Mouse (Mus musculus) lung, embryonic 14.5 days (tissue): ENCODE results near the gene Mmd2. TPM values are rescaled to one million over a fixed set of nuclear protein-coding genes. Genes with fewer than 3 reads are reported as not detected.

ENCODE experiments used
- ATAC-seq: fragments of 200-750 bp; cut with Nextera tagmentation; 2 replicates; pipeline ENCODE4 v1.8.0; 2017; ENCODE audit warnings: mild to moderate bottlenecking, moderate TSS enrichment, moderate library complexity; ENCODE audit not compliant: insufficient read depth
- DNase-seq: peaks from one replicate; pipeline ENCODE4 v3.0.0-alpha.2; 2015
- H3K27ac ChIP-seq: fragments of 300-500 bp; sonication (generic); 2 replicates; pipeline ENCODE4 v1.5.1; 2014; ENCODE audit warnings: low read depth, mild to moderate bottlenecking, moderate library complexity
- H3K27me3 ChIP-seq: fragments of 300-500 bp; sonication (generic); 2 replicates; pipeline ENCODE4 v1.6.1; 2014; ENCODE audit warnings: low read length, control low read depth; ENCODE audit not compliant: insufficient read depth
- H3K36me3 ChIP-seq: fragments of 300-500 bp; sonication (generic); 2 replicates; pipeline ENCODE4 v1.6.1; 2014; ENCODE audit warnings: control low read depth; ENCODE audit not compliant: insufficient read depth
- H3K4me1 ChIP-seq: fragments of 300-500 bp; sonication (generic); 2 replicates; pipeline ENCODE4 v1.6.1; 2014; ENCODE audit warnings: antibody characterized with exemption, control low read depth; ENCODE audit not compliant: insufficient read depth
- H3K4me2 ChIP-seq: fragments of 300-500 bp; sonication (generic); 2 replicates; pipeline ENCODE4 v1.6.1; 2014; ENCODE audit warnings: mild to moderate bottlenecking
- H3K4me3 ChIP-seq: fragments of 300-500 bp; sonication (generic); 2 replicates; pipeline ENCODE4 v1.5.1; 2014; ENCODE audit warnings: low read depth, low read length
- H3K9ac ChIP-seq: fragments of 300-500 bp; sonication (generic); 2 replicates; pipeline ENCODE4 v1.6.1; 2014
- H3K9me3 ChIP-seq: fragments of 300-500 bp; sonication (generic); 2 replicates; pipeline ENCODE4 v1.6.1; 2016; ENCODE audit warnings: low read depth, low read length, control low read depth
- CTCF ChIP-seq: IDR thresholded peaks from 2 replicates; pipeline ENCODE4 v1.5.1; 2016; ENCODE audit warnings: antibody characterized with exemption, low read depth
- WGBS: fragments of 180-500 bp; shearing (Covaris S2); extraction: QIAGEN DNeasy Blood & Tissue Kit; methylation state at CpG from one replicate; pipeline ENCODE4 v1.1.7; 2014; 5-methylcytosine and 5-hydroxymethylcytosine counted together
- polyA plus RNA-seq: library from polyadenylated mRNA; unstranded; fragments of >200 nt; fragmentation: Nextera tagmentation; extraction: Ambion mirVana; gene quantifications from 2 replicates; pipeline ENCODE4 v1.2.1, GENCODE M21; 2014

Gene Mmd2
- polyA plus RNA-seq, 1 experiment from 2014 or later = 0.11 TPM

- Histone ChIP-seq H3K9ac (no peak overlapping the region), H3K4me2 (no peak overlapping the region), H3K27ac (no peak overlapping the region), H3K4me3 (no peak overlapping the region), H3K9me3 (no peaks in the 10 kb centered on the region), H3K4me1 (no peaks in the 10 kb centered on the region), H3K36me3 (no peaks in the 10 kb centered on the region), H3K27me3 (no peaks in the 10 kb centered on the region)
- 86% methylated on average over 7 of the region's 7 CpGs for WGBS
- no peak for DNase-seq
- TF ChIP-seq CTCF = peak; percentile 21
- ATAC-seq = no peak
Measured at GRCm38 (mm10) chr5:142623080-142623479, 14.5 kb upstream of the Mmd2 start.

GRCm38 (mm10) chr5:142622134-142622533, 13.5 kb upstream of the Mmd2 start:
- 44% methylated on average over 1 of the region's 1 CpGs for WGBS
- no peaks in the 10 kb centered on the region for H3K9me3 ChIP-seq
- H3K36me3 ChIP-seq = no peaks in the 10 kb centered on the region
- no peak for TF ChIP-seq CTCF
- ATAC-seq (no peak), DNase-seq (no peak)
- no peak overlapping the region for H3K27ac ChIP-seq
- H3K4me1 ChIP-seq = no peaks in the 10 kb centered on the region
- H3K4me2 ChIP-seq = no peak overlapping the region
- H3K4me3 ChIP-seq = no peak overlapping the region
- no peaks in the 10 kb centered on the region for H3K27me3 ChIP-seq
- no peak overlapping the region for H3K9ac ChIP-seq

- Histone ChIP-seq H3K9me3 (no peaks in the 10 kb centered on the region), H3K9ac (no peak overlapping the region), H3K27me3 (no peaks in the 10 kb centered on the region), H3K4me1 (no peaks in the 10 kb centered on the region), H3K4me3 (no peak overlapping the region), H3K27ac (no peak overlapping the region), H3K4me2 (no peak overlapping the region), H3K36me3 (no peaks in the 10 kb centered on the region)
- no peak for ATAC-seq
- TF ChIP-seq CTCF = no peak
- DNase-seq = no peak
- WGBS = 60% methylated on average over 2 of the region's 2 CpGs
Measured at GRCm38 (mm10) chr5:142621421-142621820, 12.8 kb upstream of the Mmd2 start.

- no peak overlapping the region for H3K27ac ChIP-seq
- no peaks in the 10 kb centered on the region for H3K4me1 ChIP-seq
- H3K4me2 ChIP-seq = no peak overlapping the region
- no peak overlapping the region for H3K9ac ChIP-seq
- TF ChIP-seq CTCF = peak; percentile 76
- no peak overlapping the region for H3K4me3 ChIP-seq
- ATAC-seq = peak; percentile 47; the same call in 1 of the 2 replicates
- H3K9me3 ChIP-seq = no peaks in the 10 kb centered on the region
- H3K27me3 ChIP-seq = no peaks in the 10 kb centered on the region
- 16% methylated on average over 5 of the region's 5 CpGs for WGBS
- H3K36me3 ChIP-seq = no peaks in the 10 kb centered on the region
- DNase-seq = peak; percentile 60
Measured at GRCm38 (mm10) chr5:142619866-142620265, 11.3 kb upstream of the Mmd2 start.

GRCm38 (mm10) chr5:142616326-142616725, 7.7 kb upstream of the Mmd2 start:
- Histone ChIP-seq H3K4me2 (no peak overlapping the region), H3K36me3 (no peaks in the 10 kb centered on the region), H3K4me3 (no peak overlapping the region), H3K9ac (no peak overlapping the region), H3K9me3 (no peaks in the 10 kb centered on the region), H3K27me3 (no peaks in the 10 kb centered on the region), H3K4me1 (no peaks in the 10 kb centered on the region), H3K27ac (no peak overlapping the region)
- whole genome bisulfite sequencing = 41% methylated on average over 6 of the region's 6 CpGs
- no peak for DNase-seq
- no peak for ATAC-seq
- no peak for TF ChIP-seq CTCF

GRCm38 (mm10) chr5:142615638-142616037, 7.0 kb upstream of the Mmd2 start:
- no peaks in the 10 kb centered on the region for H3K36me3 ChIP-seq
- H3K4me2 ChIP-seq = no peak overlapping the region
- H3K4me1 ChIP-seq = no peaks in the 10 kb centered on the region
- DNase-seq (no peak), ATAC-seq (no peak)
- 84% methylated on average over 4 of the region's 4 CpGs for WGBS
- TF ChIP-seq CTCF = no peak
- no peak overlapping the region for H3K4me3 ChIP-seq
- H3K9ac ChIP-seq = no peak overlapping the region
- no peaks in the 10 kb centered on the region for H3K9me3 ChIP-seq
- no peaks in the 10 kb centered on the region for H3K27me3 ChIP-seq
- H3K27ac ChIP-seq = no peak overlapping the region

GRCm38 (mm10) chr5:142614513-142614912, 5.9 kb upstream of the Mmd2 start:
- H3K4me3 ChIP-seq = no peak overlapping the region
- no peaks in the 10 kb centered on the region for H3K9me3 ChIP-seq
- no peaks in the 10 kb centered on the region for H3K27me3 ChIP-seq
- no peak for DNase-seq
- no peak for TF ChIP-seq CTCF
- no peak for ATAC-seq
- H3K27ac ChIP-seq = no peak overlapping the region
- no peaks in the 10 kb centered on the region for H3K36me3 ChIP-seq
- H3K9ac ChIP-seq = no peak overlapping the region
- no peak overlapping the region for H3K4me2 ChIP-seq
- no peaks in the 10 kb centered on the region for H3K4me1 ChIP-seq
- WGBS = 55% methylated on average over 3 of the region's 3 CpGs

- Histone ChIP-seq H3K9ac (no peak overlapping the region), H3K4me2 (no peak overlapping the region), H3K27ac (no peak overlapping the region), H3K36me3 (no peaks in the 10 kb centered on the region), H3K4me1 (no peaks in the 10 kb centered on the region), H3K27me3 (peaks cover 19% of the 10 kb centered on the region), H3K9me3 (no peaks in the 10 kb centered on the region), H3K4me3 (no peak overlapping the region)
- ATAC-seq (no peak), DNase-seq (no peak)
- WGBS = 60% methylated on average over 4 of the region's 4 CpGs
- TF ChIP-seq CTCF = no peak
Measured at GRCm38 (mm10) chr5:142610362-142610761, 1.8 kb upstream of the Mmd2 start.
